Mouse (Mus musculus) spleen, adult 2 months (tissue): ENCODE data around the gene Adora1. TPM values are rescaled to one million over a fixed set of nuclear protein-coding genes. Genes with fewer than 3 reads are reported as not detected.

ENCODE experiments used
- DNase-seq, 2 experiments: peaks; one replicate each; pipeline versions ENCODE4 v3.0.0 to v3.0.0-alpha.2; 2012 to 2021; ENCODE audit warnings: low spot score in 2 of 2, low read depth in 1 of 2
- H3K27ac ChIP-seq: fragments of 200-500 bp; 2 replicates; pipeline ENCODE4 v1.5.1; 2012; ENCODE audit warnings: low read length, inconsistent platforms; ENCODE audit not compliant: insufficient read depth
- H3K27me3 ChIP-seq: fragments of 200-500 bp; 2 replicates; pipeline ENCODE4 v1.6.1; 2012; ENCODE audit warnings: mild to moderate bottlenecking, moderate library complexity, low read length, inconsistent platforms; ENCODE audit not compliant: control insufficient read depth, insufficient read depth
- H3K36me3 ChIP-seq: fragments of 200-500 bp; 2 replicates; pipeline ENCODE4 v1.6.1; 2012; ENCODE audit warnings: mild to moderate bottlenecking, low read length, inconsistent platforms; ENCODE audit not compliant: control insufficient read depth, insufficient read depth
- H3K4me1 ChIP-seq: fragments of 200-500 bp; 2 replicates; pipeline ENCODE4 v1.6.1; 2011; ENCODE audit warnings: inconsistent platforms; ENCODE audit not compliant: control insufficient read depth, insufficient read depth, insufficient read length
- H3K4me3 ChIP-seq: fragments of 200-500 bp; 2 replicates; pipeline ENCODE4 v1.5.1; 2011; ENCODE audit warnings: mild to moderate bottlenecking, inconsistent platforms; ENCODE audit not compliant: insufficient read depth, insufficient read length; ENCODE audit errors: extremely low read depth
- CTCF ChIP-seq: fragments of 200-500 bp; IDR thresholded peaks from 2 replicates; pipeline ENCODE4 v1.5.1; 2011; ENCODE audit warnings: mild to moderate bottlenecking, inconsistent platforms; ENCODE audit not compliant: insufficient read depth, insufficient read length, insufficient replicate concordance; ENCODE audit errors: extremely low read depth
- POLR2A ChIP-seq: fragments of 200-500 bp; IDR thresholded peaks from 2 replicates; pipeline ENCODE4 v1.6.1; 2011; ENCODE audit warnings: low read depth, low read length, inconsistent platforms
- WGBS: fragments of 180-500 bp; shearing (Covaris S2); methylation state at CpG from one replicate; pipeline ENCODE4 v1.1.7; 2018; 5-methylcytosine and 5-hydroxymethylcytosine counted together
- polyA plus RNA-seq: library from polyadenylated mRNA; depleted of rRNA; stranded (reverse); fragments of >200 nt; gene quantifications from 2 replicates; pipeline ENCODE4 v1.2.3, GENCODE M21; 2012

Adora1 gene
- polyA plus RNA-seq, 1 experiment: 0.28 TPM

DNA sequence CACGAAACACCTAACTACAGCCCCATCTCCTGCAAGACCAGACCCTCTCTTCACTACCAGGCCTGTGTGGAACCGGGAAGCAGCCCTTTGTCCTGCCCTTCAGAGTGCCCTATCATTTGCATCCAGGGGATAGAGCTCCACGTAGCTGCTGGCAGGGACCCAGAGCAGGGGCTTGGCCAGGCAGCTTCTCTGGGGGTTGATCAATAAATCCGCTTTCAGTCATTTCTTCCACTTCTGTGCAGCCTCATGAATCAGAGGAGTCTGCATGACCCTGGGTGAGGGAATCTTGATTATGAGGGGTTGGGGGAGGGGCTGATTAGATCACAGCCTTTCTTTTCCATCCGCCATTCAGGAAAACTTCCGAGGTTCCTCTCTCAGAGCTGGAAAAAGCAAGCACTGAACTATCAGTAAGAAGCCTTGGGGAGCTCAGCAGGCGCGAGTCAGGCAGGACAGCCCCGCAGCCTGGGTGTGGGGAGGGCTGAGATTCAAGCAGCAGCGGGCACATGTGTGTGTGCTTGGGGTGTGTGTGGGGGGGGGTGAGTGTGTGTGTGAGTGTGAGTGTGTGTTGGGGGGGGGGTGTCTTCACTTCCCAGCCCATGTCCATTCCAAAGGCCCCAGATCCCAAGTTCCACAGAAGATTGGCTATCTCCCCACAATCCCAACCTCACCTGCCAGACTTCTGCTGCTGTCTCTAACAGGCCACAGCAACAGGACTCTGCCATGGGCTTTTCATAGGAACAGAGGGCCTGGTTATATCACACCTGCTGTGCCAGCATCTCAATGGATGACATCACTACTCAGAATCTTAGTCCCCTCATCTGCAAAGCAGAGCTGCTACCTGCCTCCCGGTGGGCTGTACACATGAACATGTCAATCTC is 19.2 kb downstream of the Adora1 start:
- Histone ChIP-seq H3K27me3 (no peaks in the 10 kb centered on the region), H3K27ac (no peak overlapping the region), H3K4me3 (no peak overlapping the region), H3K4me1 (no peaks in the 10 kb centered on the region), H3K36me3 (no peaks in the 10 kb centered on the region)
- TF ChIP-seq POLR2A: no peak
- no peak for TF ChIP-seq CTCF
- 70% methylated on average over 11 of the region's 11 CpGs for WGBS
- DNase-seq: no peak

GRCm38 (mm10) chr1:134215059-134215458 is 20.2 kb downstream of the Adora1 start:
- Histone ChIP-seq H3K27me3 (no peaks in the 10 kb centered on the region), H3K4me1 (no peaks in the 10 kb centered on the region), H3K27ac (no peak overlapping the region), H3K36me3 (no peaks in the 10 kb centered on the region), H3K4me3 (no peak overlapping the region)
- DNase-seq: no peak
- TF ChIP-seq POLR2A: no peak
- no peak for TF ChIP-seq CTCF
- WGBS: 80% methylated on average over 7 of the region's 7 CpGs

DNA sequence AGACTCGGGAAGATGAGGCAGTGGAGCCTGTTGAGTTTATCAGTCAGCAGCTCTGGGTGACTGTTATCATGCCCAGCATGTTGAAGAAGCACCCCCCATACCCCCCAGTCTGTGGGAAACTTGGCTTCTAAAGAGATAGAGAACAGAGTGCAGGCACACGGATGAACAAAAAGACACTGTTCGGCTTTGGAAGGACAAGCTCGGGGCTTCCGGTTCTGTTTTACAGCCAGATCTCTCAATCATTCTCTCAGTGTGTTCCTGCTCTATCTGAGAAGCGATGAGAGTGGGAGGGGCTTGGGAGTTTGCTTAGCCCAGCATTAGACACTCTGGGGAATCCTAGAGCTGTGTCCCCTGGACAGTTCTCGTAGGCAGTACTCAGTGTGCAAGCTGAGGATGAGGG is 21.8 kb downstream of the Adora1 start:
- no peaks in the 10 kb centered on the region for H3K27me3 ChIP-seq
- no peak overlapping the region for H3K4me3 ChIP-seq
- no peaks in the 10 kb centered on the region for H3K36me3 ChIP-seq
- WGBS: 75% methylated on average over 7 of the region's 7 CpGs
- no peak for DNase-seq
- TF ChIP-seq POLR2A (no peak), CTCF (no peak)
- no peaks in the 10 kb centered on the region for H3K4me1 ChIP-seq
- no peak overlapping the region for H3K27ac ChIP-seq

DNA sequence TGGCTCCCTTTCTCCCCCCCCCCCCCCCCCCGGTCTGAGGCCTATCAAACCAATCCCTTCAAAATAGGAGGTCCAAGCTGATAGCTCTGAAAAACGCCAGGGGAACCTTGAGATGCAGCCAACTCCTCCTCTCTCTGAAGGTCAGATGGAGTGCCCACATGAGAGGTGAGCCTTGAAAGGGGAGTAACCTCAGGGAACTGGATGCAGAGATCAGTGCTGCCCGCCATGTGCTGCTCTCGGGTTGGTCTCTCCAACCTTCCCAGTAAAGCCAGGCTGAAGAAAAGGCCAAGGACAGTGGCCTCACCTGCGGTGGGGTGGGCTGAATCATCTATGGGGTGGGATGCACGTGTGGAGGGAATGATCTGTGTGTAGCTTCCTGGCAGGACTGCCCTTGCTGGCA is 22.9 kb downstream of the Adora1 start:
- TF ChIP-seq CTCF (no peak), POLR2A (no peak)
- DNase-seq: no peak
- Histone ChIP-seq H3K4me3 (no peak overlapping the region), H3K36me3 (no peaks in the 10 kb centered on the region), H3K27me3 (no peaks in the 10 kb centered on the region), H3K27ac (no peak overlapping the region), H3K4me1 (no peaks in the 10 kb centered on the region)
- WGBS: 82% methylated on average over 6 of the region's 6 CpGs

DNA sequence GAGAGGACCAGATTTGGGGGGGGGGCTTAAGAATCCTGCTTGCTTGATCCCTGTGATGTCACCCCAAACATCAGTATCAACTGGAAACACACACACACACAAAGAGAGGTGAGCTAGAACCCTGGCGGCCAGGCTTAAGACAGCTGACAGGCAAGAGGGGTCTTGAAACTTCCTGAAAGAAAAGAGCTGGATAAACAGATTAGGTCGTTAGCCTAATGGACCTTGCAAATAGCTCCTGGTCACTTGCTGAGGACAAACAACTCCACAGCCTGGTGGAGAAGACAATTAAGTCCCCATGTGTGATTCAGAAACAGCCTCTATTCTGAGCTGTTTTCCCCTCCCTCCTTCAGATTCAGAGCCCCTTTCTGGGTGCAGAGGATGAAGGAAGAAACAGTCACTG is 23.6 kb downstream of the Adora1 start:
- no peak for TF ChIP-seq POLR2A
- no peak for TF ChIP-seq CTCF
- Histone ChIP-seq H3K4me3 (no peak overlapping the region), H3K27me3 (no peaks in the 10 kb centered on the region), H3K27ac (no peak overlapping the region), H3K4me1 (no peaks in the 10 kb centered on the region), H3K36me3 (no peaks in the 10 kb centered on the region)
- WGBS: 56% methylated on average over 2 of the region's 2 CpGs
- no peak for DNase-seq

DNA sequence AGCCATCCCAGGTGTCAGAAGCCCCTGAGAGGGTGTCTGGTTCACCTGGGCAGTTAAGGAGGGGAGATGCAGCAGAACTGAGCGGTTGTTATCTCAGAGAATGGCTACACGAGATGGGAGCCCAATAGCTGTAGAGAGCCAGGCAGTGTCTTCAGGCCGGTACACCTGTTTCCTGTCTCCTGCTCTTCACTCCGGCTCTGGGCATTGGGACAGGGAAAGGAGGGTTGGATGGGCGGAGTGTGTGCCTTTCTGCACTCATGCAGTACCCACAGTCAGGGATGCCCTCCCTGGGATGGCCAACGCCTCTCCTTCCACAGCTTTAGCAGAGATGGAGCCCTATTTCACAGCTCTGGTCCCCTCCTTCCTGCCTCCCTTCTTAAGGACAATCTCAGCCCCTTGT is 24.2 kb downstream of the Adora1 start:
- H3K4me1 ChIP-seq: no peaks in the 10 kb centered on the region
- H3K27ac ChIP-seq: no peak overlapping the region
- no peaks in the 10 kb centered on the region for H3K36me3 ChIP-seq
- WGBS: 71% methylated on average over 6 of the region's 6 CpGs
- H3K27me3 ChIP-seq: no peaks in the 10 kb centered on the region
- no peak for TF ChIP-seq POLR2A
- TF ChIP-seq CTCF: no peak
- no peak for DNase-seq
- no peak overlapping the region for H3K4me3 ChIP-seq

- H3K36me3 ChIP-seq: no peaks in the 10 kb centered on the region
- H3K4me1 ChIP-seq: no peaks in the 10 kb centered on the region
- no peak for TF ChIP-seq CTCF
- TF ChIP-seq POLR2A: no peak
- no peak for DNase-seq
- no peak overlapping the region for H3K4me3 ChIP-seq
- no peak overlapping the region for H3K27ac ChIP-seq
- WGBS: 81% methylated on average over 6 of the region's 6 CpGs
- H3K27me3 ChIP-seq: no peaks in the 10 kb centered on the region
Observed at GRCm38 (mm10) chr1:134210179-134210755, 25.0 kb downstream of the Adora1 start.
